Mouse (Mus musculus) E14TG2a.4 (cell line): ENCODE data around the gene Atrnl1.

Source experiments
- CTCF ChIP-seq: conservative IDR thresholded peaks from 2 replicates; pipeline ENCODE4 v1.5.1; 2014; ENCODE audit warnings: low read length
- POU5F1 ChIP-seq: IDR thresholded peaks from 2 replicates; pipeline ENCODE4 v1.6.1; 2014; ENCODE audit warnings: low read length, borderline replicate concordance

- no peak for TF ChIP-seq POU5F1
- TF ChIP-seq CTCF = peak; percentile 85
These were observed 265.2 kb downstream of the Atrnl1 start for GRCm38 (mm10) chr19:57876057-57876456.
